Mouse (Mus musculus) frontal cortex, postnatal 25 days (tissue): ENCODE measurements at regions not wholly inside any gene's neighbourhood (a gene's known extent, or its start where the extent isn't known, plus 50 kb on each side); places are given as distances from the start of the nearest gene placed in this dataset.
A peak's percentile ranks its signal among the peaks of the same experiment; 100 is the strongest.

Source experiments
- DNase-seq, 2 experiments: peaks; one replicate each; pipeline ENCODE4 v3.0.0; 2022; ENCODE audit warnings: low spot score in 2 of 2

GRCm38 (mm10) chr14:45714311-45714710 lies 56.4 kb upstream of the Ddhd1 start:
- DNase-seq = no peak

GRCm38 (mm10) chr14:45714786-45715185 lies 56.8 kb upstream of the Ddhd1 start:
- no peak for DNase-seq

- DNase-seq = no peak
Measured at GRCm38 (mm10) chr14:45716100-45716499, 58.2 kb upstream of the Ddhd1 start.

GRCm38 (mm10) chr14:45722887-45723286 lies 64.9 kb upstream of the Ddhd1 start:
- DNase-seq = no peak

GRCm38 (mm10) chr14:45724341-45724740 lies 66.4 kb upstream of the Ddhd1 start:
- DNase-seq = no peak

- DNase-seq = no peak
Measured at GRCm38 (mm10) chr14:45734530-45735410, 76.8 kb upstream of the Ddhd1 start.

GRCm38 (mm10) chr14:45737966-45738365 lies 80.0 kb upstream of the Ddhd1 start:
- DNase-seq = no peak

- no peak for DNase-seq
Measured at GRCm38 (mm10) chr14:45739638-45740037, 81.7 kb upstream of the Ddhd1 start.

- DNase-seq = no peak
Measured at GRCm38 (mm10) chr14:45740662-45741061, 82.7 kb upstream of the Ddhd1 start.

GRCm38 (mm10) chr14:45746176-45746575 lies 88.2 kb upstream of the Ddhd1 start:
- DNase-seq = no peak

GRCm38 (mm10) chr14:45757376-45757775 lies 99.4 kb upstream of the Ddhd1 start:
- DNase-seq = no peak

- no peak for DNase-seq
Measured at GRCm38 (mm10) chr14:45760890-45761680, 103.1 kb upstream of the Ddhd1 start.

- DNase-seq = no peak
Measured at GRCm38 (mm10) chr14:45764231-45764630, 106.3 kb upstream of the Ddhd1 start.

- DNase-seq = no peak
Measured at GRCm38 (mm10) chr14:45766582-45766981, 108.6 kb upstream of the Ddhd1 start.

GRCm38 (mm10) chr14:45772665-45773277 lies 114.8 kb upstream of the Ddhd1 start:
- DNase-seq = peak; percentile 15 to 42

- DNase-seq = no peak
Measured at GRCm38 (mm10) chr14:45773326-45773725, 115.4 kb upstream of the Ddhd1 start.

- no peak for DNase-seq
Measured at GRCm38 (mm10) chr14:45781850-45782249, 123.9 kb upstream of the Ddhd1 start.

- no peak for DNase-seq
Measured at GRCm38 (mm10) chr14:45794980-45795379, 137.0 kb upstream of the Ddhd1 start.

GRCm38 (mm10) chr14:45796665-45797319 lies 138.8 kb upstream of the Ddhd1 start:
- no peak for DNase-seq

GRCm38 (mm10) chr14:45797320-45797696 lies 139.4 kb upstream of the Ddhd1 start:
- DNase-seq = no peak

- DNase-seq = no peak
Measured at GRCm38 (mm10) chr14:45799286-45799685, 141.3 kb upstream of the Ddhd1 start.

GRCm38 (mm10) chr14:45805950-45806349 lies 148.0 kb upstream of the Ddhd1 start:
- DNase-seq = no peak
